Mouse (Mus musculus): ENCODE data around the gene Pex12. TPM values are rescaled to one million over a fixed set of nuclear protein-coding genes. Genes with fewer than 3 reads are reported as not detected.

Gene Pex12
- 10.0 TPM for polyA plus RNA-seq (2014; fragmentation: Illumina TruSeq; extraction: RNeasy Lipid Tissue Mini Kit (QIAGEN cat#74804); ENCODE audit: low read depth, low replicate concordance)

DNA sequence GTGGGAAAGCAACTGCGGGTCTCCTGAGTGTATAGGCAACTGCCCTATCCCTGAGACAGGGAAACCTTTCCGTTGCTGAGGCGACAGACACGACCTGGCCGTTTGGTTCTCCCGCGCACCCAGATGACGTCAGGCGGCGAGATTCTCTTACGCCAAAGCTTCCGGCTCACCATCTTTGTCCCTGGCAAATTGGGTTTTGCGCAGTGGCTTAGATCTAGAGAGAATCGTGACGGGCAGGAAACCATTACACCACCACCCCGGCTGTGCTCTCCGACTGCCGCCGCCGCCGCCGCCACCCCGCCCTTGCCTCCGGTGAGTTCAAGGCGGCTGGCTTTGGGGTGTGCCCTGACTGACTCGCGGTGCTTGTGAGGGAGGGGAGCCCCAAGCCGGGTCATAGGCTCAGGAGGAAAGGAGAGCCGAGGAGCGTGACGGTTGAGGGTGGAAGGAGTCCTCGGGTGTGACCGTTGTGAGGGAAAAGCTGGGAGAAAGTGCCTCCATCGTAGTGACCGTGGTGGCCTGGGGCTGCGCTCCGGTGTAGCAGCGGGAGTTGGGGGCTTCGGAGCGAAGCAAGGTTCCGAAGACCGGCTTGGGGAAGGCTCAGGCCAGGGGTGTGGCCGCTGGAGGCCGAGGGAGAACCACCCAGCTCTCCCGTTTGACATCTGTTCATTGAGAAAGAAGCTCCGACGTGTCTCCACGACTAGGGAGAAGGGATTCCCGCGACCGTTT, at the start of gene Pex12:
Pex12 (minus strand) TSS at position 61 of the 726 bp plus-strand sequence.

GRCm38 (mm10) chr11:83298225-83299195, 3.9 kb downstream of the Pex12 start, which contains the start of gene Ap2b1:
Gene Ap2b1, plus strand, starts transcription at chr11:83299024.

DNA sequence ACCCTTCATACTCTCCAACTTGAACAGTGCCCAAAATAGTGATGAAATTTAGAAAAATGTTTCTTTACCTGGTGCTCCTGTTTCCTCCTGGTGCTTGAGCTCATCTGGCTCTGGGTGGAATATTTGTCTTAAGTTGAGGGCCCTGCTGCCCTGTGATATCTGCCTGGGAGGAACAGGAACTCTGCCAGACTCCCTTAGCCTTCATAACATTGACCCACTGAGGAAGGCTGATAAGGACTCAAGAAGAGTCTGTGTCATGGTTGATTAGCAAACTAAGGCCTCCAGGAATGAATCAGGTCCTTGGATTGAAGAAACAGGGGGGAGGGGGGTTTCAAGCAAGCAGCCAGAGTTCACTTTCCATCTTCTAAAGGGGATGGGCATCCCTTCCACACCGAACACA, 15.8 kb downstream of the Pex12 start, which contains the start of gene Slfn14:
Slfn14 (minus strand) TSS at position 161 of the 400 bp plus-strand sequence.

Other genes starting within 250 kb of the Pex12 start
- gene Slfn2, start 237.5 kb downstream of the Pex12 start, polyA plus RNA-seq (2014; fragmentation: Illumina TruSeq; extraction: RNeasy Lipid Tissue Mini Kit (QIAGEN cat#74804); ENCODE audit: low read depth, low replicate concordance): 7.0 TPM
- gene Slfn1, start 185.7 kb downstream of the Pex12 start, polyA plus RNA-seq (2014; fragmentation: Illumina TruSeq; extraction: RNeasy Lipid Tissue Mini Kit (QIAGEN cat#74804); ENCODE audit: low read depth, low replicate concordance): 0.55 TPM
- gene Slfn4, start 127.4 kb downstream of the Pex12 start, polyA plus RNA-seq (2014; fragmentation: Illumina TruSeq; extraction: RNeasy Lipid Tissue Mini Kit (QIAGEN cat#74804); ENCODE audit: low read depth, low replicate concordance): 0.39 TPM
- 4.6 TPM for gene Slfn3, start 111.3 kb downstream of the Pex12 start, polyA plus RNA-seq (2014; fragmentation: Illumina TruSeq; extraction: RNeasy Lipid Tissue Mini Kit (QIAGEN cat#74804); ENCODE audit: low read depth, low replicate concordance)
- not detected for gene Slfn14, start 15.9 kb downstream of the Pex12 start, polyA plus RNA-seq (2014; fragmentation: Illumina TruSeq; extraction: RNeasy Lipid Tissue Mini Kit (QIAGEN cat#74804); ENCODE audit: low read depth, low replicate concordance)
- gene Ap2b1, start 3.6 kb downstream of the Pex12 start, polyA plus RNA-seq (2014; fragmentation: Illumina TruSeq; extraction: RNeasy Lipid Tissue Mini Kit (QIAGEN cat#74804); ENCODE audit: low read depth, low replicate concordance): 27.5 TPM
- gene Rasl10b, start 106.6 kb upstream of the Pex12 start, polyA plus RNA-seq (2014; fragmentation: Illumina TruSeq; extraction: RNeasy Lipid Tissue Mini Kit (QIAGEN cat#74804); ENCODE audit: low read depth, low replicate concordance): 46.8 TPM
- not detected for gene Gas2l2, start 126.9 kb upstream of the Pex12 start, polyA plus RNA-seq (2014; fragmentation: Illumina TruSeq; extraction: RNeasy Lipid Tissue Mini Kit (QIAGEN cat#74804); ENCODE audit: low read depth, low replicate concordance)
- gene 1700020L24Rik, start 135.1 kb upstream of the Pex12 start, polyA plus RNA-seq (2014; fragmentation: Illumina TruSeq; extraction: RNeasy Lipid Tissue Mini Kit (QIAGEN cat#74804); ENCODE audit: low read depth, low replicate concordance): not detected
- gene Mmp28, start 160.5 kb upstream of the Pex12 start, polyA plus RNA-seq (2014; fragmentation: Illumina TruSeq; extraction: RNeasy Lipid Tissue Mini Kit (QIAGEN cat#74804); ENCODE audit: low read depth, low replicate concordance): 4.7 TPM
- gene Taf15, start 170.5 kb upstream of the Pex12 start, polyA plus RNA-seq (2014; fragmentation: Illumina TruSeq; extraction: RNeasy Lipid Tissue Mini Kit (QIAGEN cat#74804); ENCODE audit: low read depth, low replicate concordance): 52.6 TPM
- not detected for gene Heatr9, start 219.6 kb upstream of the Pex12 start, polyA plus RNA-seq (2014; fragmentation: Illumina TruSeq; extraction: RNeasy Lipid Tissue Mini Kit (QIAGEN cat#74804); ENCODE audit: low read depth, low replicate concordance)
- 1.5 TPM for gene Ccl5, start 227.9 kb upstream of the Pex12 start, polyA plus RNA-seq (2014; fragmentation: Illumina TruSeq; extraction: RNeasy Lipid Tissue Mini Kit (QIAGEN cat#74804); ENCODE audit: low read depth, low replicate concordance)

All from heart, adult 10 weeks (tissue).